8 mouse cellular contexts compared by ENCODE assay signal in the genomic region with DNA sequence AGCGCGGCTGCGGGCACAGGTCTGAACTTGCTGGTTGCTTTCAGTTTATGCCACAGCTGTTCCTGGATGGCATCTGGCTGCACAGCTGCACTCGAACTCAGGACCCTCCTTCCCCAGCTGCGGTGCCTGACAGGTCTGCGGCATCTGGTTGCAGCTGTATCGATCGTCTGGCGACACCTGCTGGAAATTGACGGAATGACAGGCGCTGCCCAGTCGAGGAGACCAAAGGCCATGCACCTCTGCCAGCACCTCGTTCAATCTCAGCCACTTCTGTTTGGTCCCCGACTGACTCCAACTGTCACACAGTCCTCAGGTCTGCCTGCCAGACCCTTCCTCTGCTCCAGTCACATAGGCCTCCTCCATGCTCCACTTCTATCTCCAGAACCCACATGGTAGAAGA. TPM values are rescaled to one million over a fixed set of nuclear protein-coding genes. Genes with fewer than 3 reads are reported as not detected.
DNase-seq lines count a peak whose midpoint lies in the region; ATAC-seq and TF ChIP-seq lines count a peak whose summit lies in the region.

No protein-coding gene starts in this region.

- H3K4me3 ChIP-seq in liver, postnatal 0 days (ENCODE audit: low read depth, low read length): no peak overlapping the region

- no peaks in the 10 kb centered on the region for H3K9me3 ChIP-seq in liver, postnatal 0 days (ENCODE audit: low read length)

- TF ChIP-seq EP300 in liver, postnatal 0 days (IDR thresholded peaks at IDR 0.05; ENCODE audit: low read depth): no peak

- 5% methylated on average over 14 of the region's 14 CpGs for WGBS in liver, postnatal 0 days (ENCODE audit: insufficient replicate concordance)

- H3K36me3 ChIP-seq in liver, postnatal 0 days (replicated peaks; ENCODE audit: insufficient read depth, low read length): peaks cover 15% of the 10 kb centered on the region

- DNase-seq in 416B (ENCODE audit: low read depth) (peak; percentile 81), NIH3T3 (ENCODE audit: low read depth) (peak; percentile 82)
- DNase-seq in kidney, adult 9 months: peak; percentile 87
- peak; percentile 90 for DNase-seq in liver, postnatal 0 days
- peak; percentile 72 for DNase-seq in retina, postnatal 1 day
- peak; percentile 94 for DNase-seq in thymus, postnatal 4 days

- no peak overlapping the region for H3K9ac ChIP-seq in liver, postnatal 0 days (replicated peaks)

- no peak overlapping the region for H3K27ac ChIP-seq in liver, postnatal 0 days (ENCODE audit: low read depth)

- peak; percentile 99 for TF ChIP-seq CTCF in liver, postnatal 0 days (IDR thresholded peaks at IDR 0.05; ENCODE audit: low read depth)

- no peaks in the 10 kb centered on the region for H3K27me3 ChIP-seq in liver, postnatal 0 days (ENCODE audit: insufficient read depth, low read length)

- no peak overlapping the region for H3K4me2 ChIP-seq in liver, postnatal 0 days (ENCODE audit: low read depth, low read length)

- H3K4me1 ChIP-seq in liver, postnatal 0 days (ENCODE audit: insufficient read depth): peaks cover 21% of the 10 kb centered on the region

- peak; percentile 57 for ATAC-seq in common myeloid progenitor, adult 5-6 weeks (replicated peaks; ENCODE audit: low read depth, poor library complexity, severe bottlenecking)
- peak; percentile 46 for ATAC-seq in granulocyte monocyte progenitor cell, adult 5-6 weeks (replicated peaks; ENCODE audit: poor library complexity, severe bottlenecking)
- peak; percentile 56 for ATAC-seq in liver, postnatal 0 days

RNA-seq across cellular contexts. Expression of a gene that starts 2.8 kb away (rescaled TPM):
- 30.6 and 39.1 TPM in 2 replicates for total RNA-seq in common myeloid progenitor, adult 5-6 weeks (2017)
- total RNA-seq in granulocyte monocyte progenitor cell, adult 5-6 weeks (2014; fragmentation: Nextera tagmentation): 30.0 and 31.7 TPM in 2 replicates
- total RNA-seq in granulocyte monocyte progenitor cell, adult 5-6 weeks (2017): 23.8 and 34.6 TPM in 2 replicates
- polyA plus RNA-seq in liver, postnatal 0 days (2015; fragmentation: Nextera tagmentation; extraction: Ambion mirVana): 4.0 and 4.4 TPM in 2 replicates

RNA-seq across cellular contexts. Expression of a gene that starts 18.2 kb away (rescaled TPM):
- total RNA-seq in common myeloid progenitor, adult 5-6 weeks (2017): 5.0 and 5.7 TPM in 2 replicates
- 17.0 and 25.7 TPM in 2 replicates for total RNA-seq in granulocyte monocyte progenitor cell, adult 5-6 weeks (2014; fragmentation: Nextera tagmentation)
- 4.9 and 6.4 TPM in 2 replicates for total RNA-seq in granulocyte monocyte progenitor cell, adult 5-6 weeks (2017)
- 18.3 and 19.2 TPM in 2 replicates for polyA plus RNA-seq in liver, postnatal 0 days (2015; fragmentation: Nextera tagmentation; extraction: Ambion mirVana)

RNA-seq across cellular contexts. Expression of a gene that starts 26.8 kb away (rescaled TPM):
- 10.3 and 14.4 TPM in 2 replicates for total RNA-seq in common myeloid progenitor, adult 5-6 weeks (2017)
- 7.8 and 10.5 TPM in 2 replicates for total RNA-seq in granulocyte monocyte progenitor cell, adult 5-6 weeks (2014; fragmentation: Nextera tagmentation)
- 7.0 and 9.2 TPM in 2 replicates for total RNA-seq in granulocyte monocyte progenitor cell, adult 5-6 weeks (2017)
- 6.3 and 7.4 TPM in 2 replicates for polyA plus RNA-seq in liver, postnatal 0 days (2015; fragmentation: Nextera tagmentation; extraction: Ambion mirVana)

RNA-seq across cellular contexts. Expression of a gene that starts 30.6 kb away (rescaled TPM):
- total RNA-seq in common myeloid progenitor, adult 5-6 weeks (2017): 46.6 and 52.9 TPM in 2 replicates
- total RNA-seq in granulocyte monocyte progenitor cell, adult 5-6 weeks (2014; fragmentation: Nextera tagmentation): 124 and 140 TPM in 2 replicates
- total RNA-seq in granulocyte monocyte progenitor cell, adult 5-6 weeks (2017): 83.1 and 128 TPM in 2 replicates
- 29.2 and 30.6 TPM in 2 replicates for polyA plus RNA-seq in liver, postnatal 0 days (2015; fragmentation: Nextera tagmentation; extraction: Ambion mirVana)

RNA-seq across cellular contexts. Expression of a gene that starts 32.5 kb away (rescaled TPM):
- 134 and 183 TPM in 2 replicates for total RNA-seq in common myeloid progenitor, adult 5-6 weeks (2017)
- 216 and 220 TPM in 2 replicates for total RNA-seq in granulocyte monocyte progenitor cell, adult 5-6 weeks (2014; fragmentation: Nextera tagmentation)
- 151 and 250 TPM in 2 replicates for total RNA-seq in granulocyte monocyte progenitor cell, adult 5-6 weeks (2017)
- 256 and 266 TPM in 2 replicates for polyA plus RNA-seq in liver, postnatal 0 days (2015; fragmentation: Nextera tagmentation; extraction: Ambion mirVana)
